In the genomic region with DNA sequence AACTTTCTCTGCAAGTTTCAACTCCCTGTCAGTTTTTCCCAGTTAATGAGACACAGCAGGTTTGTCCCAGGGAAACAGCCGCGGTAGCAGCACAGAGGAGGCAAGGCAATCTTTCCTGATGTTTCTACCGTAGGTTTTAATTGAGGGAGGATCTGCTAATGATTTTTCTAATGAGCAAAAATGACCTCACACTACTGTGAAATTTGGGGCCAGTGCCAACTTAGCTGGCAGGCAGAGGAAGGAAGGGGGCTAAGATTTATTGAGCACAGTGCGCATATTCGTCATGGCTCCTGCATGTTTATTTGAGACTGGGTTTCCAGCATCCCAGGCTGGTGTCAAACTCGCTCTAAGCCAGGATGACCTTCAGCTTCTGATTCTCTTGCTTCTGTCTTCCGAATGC, we compare ENCODE assay signal across 17 mouse cellular contexts.
DNase-seq lines count a peak whose midpoint lies in the region; ATAC-seq and TF ChIP-seq lines count a peak whose summit lies in the region.
"Had no signal": no experiment of that assay in that cellular context is flagged by ENCODE, and none has a peak within 500 bp of the region (broad histone marks: within the 10 kb centered on the region; RNA-seq: fewer than 3 reads in every experiment).

No protein-coding gene starts in this region.

- WGBS in forebrain, embryonic 14.5 days = 39% methylated on average over 7 of the region's 7 CpGs
- 88% methylated on average over 7 of the region's 7 CpGs for WGBS in forebrain, embryonic 10.5 days
- 33% methylated on average over 7 of the region's 7 CpGs for WGBS in kidney, postnatal 0 days
- 38% methylated on average over 7 of the region's 7 CpGs for WGBS in kidney, embryonic 16.5 days

- H3K9me3 ChIP-seq in forebrain, embryonic 14.5 days (replicated peaks; ENCODE audit: control insufficient read depth, low read length) = no peaks in the 10 kb centered on the region; the same call in 1 of the 2 replicates
- no peaks in the 10 kb centered on the region for H3K9me3 ChIP-seq in forebrain, embryonic 10.5 days
- H3K9me3 ChIP-seq in kidney, postnatal 0 days (replicated peaks; ENCODE audit: low read length) = no peaks in the 10 kb centered on the region
- peaks cover 3% of the 10 kb centered on the region; the same call in 1 of the 2 replicates for H3K9me3 ChIP-seq in kidney, embryonic 16.5 days (ENCODE audit: low read length)
- H3K9me3 ChIP-seq: embryonic facial prominence, embryonic 13.5 days had no signal

- H3K27me3 ChIP-seq in forebrain, embryonic 14.5 days (replicated peaks; ENCODE audit: control insufficient read depth, insufficient read depth, low read length) = no peaks in the 10 kb centered on the region
- H3K27me3 ChIP-seq in forebrain, embryonic 10.5 days (ENCODE audit: poor library complexity, severe bottlenecking) = no peaks in the 10 kb centered on the region
- H3K27me3 ChIP-seq in kidney, postnatal 0 days (ENCODE audit: insufficient read depth, low read length) = no peaks in the 10 kb centered on the region
- no peaks in the 10 kb centered on the region for H3K27me3 ChIP-seq in kidney, embryonic 16.5 days (ENCODE audit: insufficient read depth, low read length)
- H3K27me3 ChIP-seq: embryonic facial prominence, embryonic 13.5 days; forebrain, embryonic 13.5 days; heart, embryonic 12.5 days had no signal

- H3K4me2 ChIP-seq in forebrain, embryonic 14.5 days (ENCODE audit: low read length) = no peak overlapping the region
- H3K4me2 ChIP-seq in kidney, postnatal 0 days (ENCODE audit: low read length) = no peak overlapping the region
- no peak overlapping the region for H3K4me2 ChIP-seq in kidney, embryonic 16.5 days (replicated peaks; ENCODE audit: low read depth, low read length)
- H3K4me2 ChIP-seq: embryonic facial prominence, embryonic 13.5 days; forebrain, embryonic 13.5 days; heart, embryonic 12.5 days had no signal

- 0 out of 2 replicates have a peak, but pooled peaks cover 2% of the 10 kb centered on the region for H3K4me1 ChIP-seq in forebrain, embryonic 14.5 days (ENCODE audit: control insufficient read depth, insufficient read depth, low read length)
- H3K4me1 ChIP-seq in forebrain, embryonic 10.5 days = no peaks in the 10 kb centered on the region
- no peaks in the 10 kb centered on the region for H3K4me1 ChIP-seq in kidney, postnatal 0 days (replicated peaks; ENCODE audit: insufficient read depth, low read length)
- H3K4me1 ChIP-seq in kidney, embryonic 16.5 days (ENCODE audit: insufficient read depth, low read length) = no peaks in the 10 kb centered on the region
- H3K4me1 ChIP-seq: embryonic facial prominence, embryonic 13.5 days; heart, embryonic 12.5 days had no signal

- H3K4me3 ChIP-seq in forebrain, embryonic 14.5 days (ENCODE audit: low read depth, low read length) = no peak overlapping the region
- H3K4me3 ChIP-seq in forebrain, embryonic 10.5 days = no peak overlapping the region
- H3K4me3 ChIP-seq in kidney, postnatal 0 days (replicated peaks; ENCODE audit: low read depth, low read length) = no peak overlapping the region
- H3K4me3 ChIP-seq in kidney, embryonic 16.5 days (ENCODE audit: low read length) = no peak overlapping the region
- H3K4me3 ChIP-seq: embryonic facial prominence, embryonic 13.5 days; forebrain, embryonic 13.5 days; gastrocnemius, adult 2 months; heart, embryonic 12.5 days had no signal

- no peak for TF ChIP-seq CTCF in kidney, postnatal 0 days (IDR thresholded peaks at IDR 0.05; ENCODE audit: low read depth)

- peak; percentile 79 for DNase-seq in forebrain, embryonic 14.5 days (ENCODE audit: low spot score)
- no peak for DNase-seq in forebrain, embryonic 10.5 days (ENCODE audit: extremely low spot score, low spot score)
- DNase-seq in kidney, postnatal 0 days (ENCODE audit: low spot score) = peak; percentile 11
- peak; percentile 59 for DNase-seq in retina, postnatal 1 day
- no peak for DNase-seq in retina, embryonic 14.5 days (ENCODE audit: low spot score)
- DNase-seq: adrenal gland, postnatal 14 days; cerebellum, adult 2 months; cerebellum, postnatal 25 days; gastrocnemius, adult 2 months; gastrocnemius, postnatal 25 days had no signal

- ATAC-seq in forebrain, embryonic 14.5 days = peak; percentile 32; the same call in 1 of the 2 replicates
- no peak for ATAC-seq in kidney, postnatal 0 days (replicated peaks; ENCODE audit: low FRiP score, low read depth)
- ATAC-seq in kidney, embryonic 16.5 days (ENCODE audit: low FRiP score, low TSS enrichment) = no peak
- ATAC-seq: activated CD4-positive, CD25-positive, alpha-beta regulatory T cell, adult 4 months; forebrain, embryonic 13.5 days; inflammation-experienced regulatory T-cells, adult 6 months; Patski had no signal

- no peak overlapping the region for H3K27ac ChIP-seq in forebrain, embryonic 14.5 days (ENCODE audit: low read depth, low read length)
- H3K27ac ChIP-seq in forebrain, embryonic 10.5 days = no peak overlapping the region
- H3K27ac ChIP-seq in kidney, postnatal 0 days = no peak overlapping the region
- no peak overlapping the region for H3K27ac ChIP-seq in kidney, embryonic 16.5 days (ENCODE audit: low read length)
- H3K27ac ChIP-seq: embryonic facial prominence, embryonic 13.5 days; forebrain, embryonic 13.5 days; gastrocnemius, adult 2 months had no signal

- H3K9ac ChIP-seq in forebrain, embryonic 14.5 days (ENCODE audit: low read length) = no peak overlapping the region
- no peak overlapping the region for H3K9ac ChIP-seq in kidney, postnatal 0 days (ENCODE audit: low read depth, low read length)
- no peak overlapping the region for H3K9ac ChIP-seq in kidney, embryonic 16.5 days (replicated peaks; ENCODE audit: low read length)
- H3K9ac ChIP-seq: embryonic facial prominence, embryonic 13.5 days; forebrain, embryonic 13.5 days; heart, embryonic 12.5 days had no signal

- H3K36me3 ChIP-seq in forebrain, embryonic 14.5 days (ENCODE audit: control insufficient read depth, insufficient read depth, low read length) = no peaks in the 10 kb centered on the region
- no peaks in the 10 kb centered on the region for H3K36me3 ChIP-seq in forebrain, embryonic 10.5 days (replicated peaks)
- no peaks in the 10 kb centered on the region for H3K36me3 ChIP-seq in kidney, postnatal 0 days (ENCODE audit: insufficient read depth, low read length)
- no peaks in the 10 kb centered on the region for H3K36me3 ChIP-seq in kidney, embryonic 16.5 days (ENCODE audit: insufficient read depth, low read length)
- H3K36me3 ChIP-seq: embryonic facial prominence, embryonic 13.5 days; heart, embryonic 12.5 days had no signal

Comparison
In these comparisons a context has a peak if more than half of its experiments do, and no peak if none do; other contexts are left out.
1. DNase-seq: peak in forebrain, embryonic 14.5 days (single experiment), kidney, postnatal 0 days (single experiment) and retina, postnatal 1 day (single experiment); none in forebrain, embryonic 10.5 days (single experiment) and retina, embryonic 14.5 days (single experiment).